Mouse (Mus musculus): Measurements from ENCODE around the gene Olfr380. TPM values are rescaled to one million over a fixed set of nuclear protein-coding genes. Genes with fewer than 3 reads are reported as not detected.

Gene Olfr380
- total RNA-seq (2021) = not detected in 2 replicates
- long read RNA-seq = 0 reads

- no peak for DNase-seq
Observed at GRCm38 (mm10) chr11:73457408-73457807, at the start of gene Olfr380. Gene Olfr380, minus strand, starts transcription at chr11:73457508.

- no peak for DNase-seq
Observed at GRCm38 (mm10) chr11:73491503-73491902, 34.2 kb upstream of the Olfr380 start, which contains the start of gene Olfr381. Gene Olfr381, minus strand, starts transcription at chr11:73491603.

GRCm38 (mm10) chr11:73428377-73428776 lies 28.9 kb downstream of the Olfr380 start, which contains the start of gene Olfr378:
Gene Olfr378, minus strand, starts transcription at chr11:73428477.
- DNase-seq = no peak

Other genes starting within 250 kb of the Olfr380 start
- gene Trpv1, start 223.2 kb downstream of the Olfr380 start, total RNA-seq (2021) = 0.46 TPM in 1 of 2 replicates, not detected in the other
- gene Trpv3, start 190.1 kb downstream of the Olfr380 start, total RNA-seq (2021) = 0.27 TPM in 1 of 2 replicates, not detected in the other
- 8.5 and 9.4 TPM in 2 replicates for gene Aspa, start 127.9 kb downstream of the Olfr380 start, total RNA-seq (2021)
- gene Gm49340, start 127.8 kb downstream of the Olfr380 start, total RNA-seq (2021) = not detected in 2 replicates
- 0.73 TPM in 1 of 2 replicates, not detected in the other for gene Spata22, start 127.8 kb downstream of the Olfr380 start, total RNA-seq (2021)
- gene Olfr20, start 106.7 kb downstream of the Olfr380 start, total RNA-seq (2021) = not detected in 2 replicates
- gene Olfr376, start 86.3 kb downstream of the Olfr380 start, total RNA-seq (2021) = not detected in 2 replicates
- not detected in 2 replicates for gene Olfr1, start 57.9 kb downstream of the Olfr380 start, total RNA-seq (2021)
- gene Olfr378, start 29.0 kb downstream of the Olfr380 start, total RNA-seq (2021) = not detected in 2 replicates
- not detected in 2 replicates for gene Olfr381, start 34.1 kb upstream of the Olfr380 start, total RNA-seq (2021)
- not detected in 2 replicates for gene Olfr382, start 59.7 kb upstream of the Olfr380 start, total RNA-seq (2021)
- not detected in 2 replicates for gene Olfr385, start 135.5 kb upstream of the Olfr380 start, total RNA-seq (2021)
- not detected in 2 replicates for gene Olfr384, start 141.1 kb upstream of the Olfr380 start, total RNA-seq (2021)
- not detected in 2 replicates for gene Zfp735, start 231.3 kb upstream of the Olfr380 start, total RNA-seq (2021)

Measured in adrenal gland, postnatal 25 days (tissue).